Mouse (Mus musculus) forebrain, embryonic 13.5 days (tissue): ENCODE measurements around the gene Ccdc125. TPM values are rescaled to one million over a fixed set of nuclear protein-coding genes. Genes with fewer than 3 reads are reported as not detected.
A peak's percentile ranks its signal among the peaks of the same experiment; 100 is the strongest.
"Not testable (repeated sequence)": the region's sequence is repeated elsewhere in the genome, so short reads cannot be mapped to it uniquely, and the experiment has no call there.

Source experiments
- ATAC-seq: fragments of 200-750 bp; cut with Nextera tagmentation; 2 replicates; pipeline ENCODE4 v1.8.0; 2017
- H3K27ac ChIP-seq: fragments of 300-500 bp; sonication (generic); 2 replicates; pipeline ENCODE4 v1.5.1; 2015; ENCODE audit warnings: inconsistent platforms, mild to moderate bottlenecking, moderate library complexity
- H3K27me3 ChIP-seq: fragments of 300-500 bp; sonication (generic); 2 replicates; pipeline ENCODE4 v1.6.1; 2015; ENCODE audit warnings: mild to moderate bottlenecking, inconsistent platforms
- H3K36me3 ChIP-seq: fragments of 300-500 bp; sonication (generic); 2 replicates; pipeline ENCODE4 v1.6.1; 2015; ENCODE audit warnings: mild to moderate bottlenecking, inconsistent platforms; ENCODE audit not compliant: poor library complexity, severe bottlenecking
- H3K4me1 ChIP-seq: fragments of 300-500 bp; sonication (generic); 2 replicates; pipeline ENCODE4 v1.6.1; 2015; ENCODE audit warnings: inconsistent platforms
- H3K4me2 ChIP-seq: fragments of 300-500 bp; sonication (generic); 2 replicates; pipeline ENCODE4 v1.6.1; 2015; ENCODE audit warnings: inconsistent platforms, mild to moderate bottlenecking, moderate library complexity
- H3K4me3 ChIP-seq: fragments of 300-500 bp; sonication (generic); 2 replicates; pipeline ENCODE4 v1.5.1; 2015; ENCODE audit warnings: mild to moderate bottlenecking, inconsistent platforms
- H3K9ac ChIP-seq: fragments of 300-500 bp; sonication (generic); 2 replicates; pipeline ENCODE4 v1.6.1; 2015; ENCODE audit warnings: mild to moderate bottlenecking, inconsistent platforms
- H3K9me3 ChIP-seq: fragments of 300-500 bp; sonication (generic); replicated peaks from 2 replicates; pipeline ENCODE4 v1.6.1; 2016; ENCODE audit warnings: inconsistent platforms
- WGBS: fragments of 180-500 bp; shearing (Covaris S2); methylation state at CpG from one replicate; pipeline ENCODE4 v1.1.7; 2015; 5-methylcytosine and 5-hydroxymethylcytosine counted together
- polyA plus RNA-seq: library from polyadenylated mRNA; unstranded; fragments of >200 nt; fragmentation: Nextera tagmentation; extraction: Ambion mirVana; gene quantifications from 2 replicates; pipeline ENCODE4 v1.2.1, GENCODE M21; 2015

Gene Ccdc125
- polyA plus RNA-seq, 1 experiment from 2014 or later = 2.3 TPM

- Histone ChIP-seq H3K4me1 (peaks cover 18% of the 10 kb centered on the region), H3K4me3 (no peak overlapping the region), H3K27ac (no peak overlapping the region), H3K9ac (no peak overlapping the region), H3K27me3 (no peaks in the 10 kb centered on the region), H3K4me2 (no peak overlapping the region), H3K36me3 (peaks cover 45% of the 10 kb centered on the region), H3K9me3 (no peaks in the 10 kb centered on the region)
- whole genome bisulfite sequencing = 88% methylated on average over 10 of the region's 10 CpGs
- ATAC-seq = no peak
Measured at GRCm38 (mm10) chr13:100725194-100725593, 55.7 kb downstream of the Ccdc125 start.

- Histone ChIP-seq H3K36me3 (peaks cover 22% of the 10 kb centered on the region), H3K27ac (no peak overlapping the region), H3K4me3 (no peak overlapping the region), H3K27me3 (no peaks in the 10 kb centered on the region), H3K9me3 (no peaks in the 10 kb centered on the region), H3K4me2 (no peak overlapping the region), H3K9ac (no peak overlapping the region), H3K4me1 (peaks cover 18% of the 10 kb centered on the region)
- WGBS = 95% methylated on average over 5 of the region's 5 CpGs
- no peak for ATAC-seq
Measured at GRCm38 (mm10) chr13:100728086-100728485, 58.6 kb downstream of the Ccdc125 start.

GRCm38 (mm10) chr13:100728530-100728929 is 59.0 kb downstream of the Ccdc125 start:
- not testable (repeated sequence) for ATAC-seq, H3K27ac ChIP-seq
- WGBS = 96% methylated on average over 4 of the region's 4 CpGs

GRCm38 (mm10) chr13:100730153-100730860 is 60.8 kb downstream of the Ccdc125 start:
- Histone ChIP-seq H3K9ac (peak overlapping the region; percentile 78), H3K27ac (peak overlapping the region; percentile 83), H3K4me2 (peak overlapping the region; percentile 88), H3K4me1 (peaks cover 12% of the 10 kb centered on the region), H3K9me3 (no peaks in the 10 kb centered on the region), H3K27me3 (no peaks in the 10 kb centered on the region), H3K36me3 (peaks cover 24% of the 10 kb centered on the region), H3K4me3 (peak overlapping the region; percentile 96)
- WGBS = 1% methylated on average over 30 of the region's 30 CpGs
- ATAC-seq = peak; percentile 90

More at GRCm38 (mm10) chr13:100728530-100728929, 59.0 kb downstream of the Ccdc125 start:
- not testable (repeated sequence) for H3K9ac ChIP-seq, H3K27me3 ChIP-seq, H3K4me3 ChIP-seq, H3K9me3 ChIP-seq, H3K4me2 ChIP-seq
- H3K4me1 ChIP-seq = peaks cover 18% of the 10 kb centered on the region
- H3K36me3 ChIP-seq = peaks cover 22% of the 10 kb centered on the region

GRCm38 (mm10) chr13:100730861-100731176 is 61.3 kb downstream of the Ccdc125 start, which contains the start of gene Cdk7:
Cdk7 (minus strand) TSS chr13:100730939.
- WGBS = under 1% methylated on average over 19 of the region's 19 CpGs
- H3K27ac ChIP-seq = peak within 1 kb of the TSS; percentile 83

GRCm38 (mm10) chr13:100731462-100732046 is 62.0 kb downstream of the Ccdc125 start:
- not testable (repeated sequence) for ATAC-seq, H3K27me3 ChIP-seq, H3K9ac ChIP-seq, H3K27ac ChIP-seq, H3K9me3 ChIP-seq
- WGBS = 91% methylated on average over 6 of the region's 6 CpGs
- Histone ChIP-seq H3K4me2 (peak overlapping the region; percentile 88), H3K36me3 (peaks cover 28% of the 10 kb centered on the region), H3K4me3 (peak overlapping the region; percentile 96), H3K4me1 (peaks cover 12% of the 10 kb centered on the region)

More at GRCm38 (mm10) chr13:100730861-100731176, 61.3 kb downstream of the Ccdc125 start, which contains the start of gene Cdk7:
- Histone ChIP-seq H3K9me3 (no peaks in the 10 kb centered on the region), H3K4me1 (peaks cover 12% of the 10 kb centered on the region), H3K9ac (peak within 1 kb of the TSS; percentile 78), H3K36me3 (peaks cover 25% of the 10 kb centered on the region), H3K4me2 (peak within 1 kb of the TSS; percentile 88), H3K27me3 (no peaks in the 10 kb centered on the region), H3K4me3 (peak within 1 kb of the TSS; percentile 96)
- peak; percentile 100 for ATAC-seq

GRCm38 (mm10) chr13:100732756-100733155 is 63.2 kb downstream of the Ccdc125 start:
- H3K9ac ChIP-seq = no peak overlapping the region
- no peak overlapping the region for H3K4me3 ChIP-seq
- 97% methylated on average over 2 of the region's 2 CpGs for WGBS
- no peak overlapping the region for H3K27ac ChIP-seq
- peaks cover 12% of the 10 kb centered on the region for H3K4me1 ChIP-seq
- H3K36me3 ChIP-seq = peaks cover 28% of the 10 kb centered on the region
- no peaks in the 10 kb centered on the region for H3K9me3 ChIP-seq
- ATAC-seq = no peak
- no peak overlapping the region for H3K4me2 ChIP-seq
- H3K27me3 ChIP-seq = no peaks in the 10 kb centered on the region

GRCm38 (mm10) chr13:100742831-100743230 is 73.3 kb downstream of the Ccdc125 start:
- Histone ChIP-seq H3K27ac (no peak overlapping the region), H3K4me1 (peaks cover 8% of the 10 kb centered on the region), H3K27me3 (no peaks in the 10 kb centered on the region), H3K36me3 (peaks cover 7% of the 10 kb centered on the region), H3K9me3 (no peaks in the 10 kb centered on the region), H3K4me2 (no peak overlapping the region; the same call in 1 of the 2 replicates), H3K9ac (no peak overlapping the region), H3K4me3 (no peak overlapping the region)
- 89% methylated on average over 5 of the region's 5 CpGs for WGBS
- no peak for ATAC-seq

GRCm38 (mm10) chr13:100743346-100744035 is 74.0 kb downstream of the Ccdc125 start:
- peak; percentile 61 for ATAC-seq
- H3K4me3 ChIP-seq = peak overlapping the region; percentile 78
- no peaks in the 10 kb centered on the region for H3K27me3 ChIP-seq
- H3K36me3 ChIP-seq = peaks cover 3% of the 10 kb centered on the region; the same call in 1 of the 2 replicates
- peak overlapping the region; percentile 87 for H3K9ac ChIP-seq
- 74% methylated on average over 11 of the region's 11 CpGs for WGBS
- H3K27ac ChIP-seq = peak overlapping the region; percentile 91
- peak overlapping the region; percentile 68 for H3K4me2 ChIP-seq
- peaks cover 8% of the 10 kb centered on the region for H3K4me1 ChIP-seq
- no peaks in the 10 kb centered on the region for H3K9me3 ChIP-seq

GRCm38 (mm10) chr13:100744036-100744744 is 74.7 kb downstream of the Ccdc125 start, which contains the start of gene Mrps36:
Mrps36 (minus strand) TSS chr13:100744659.
- peak; percentile 95 for ATAC-seq
- Histone ChIP-seq H3K27me3 (no peaks in the 10 kb centered on the region), H3K9ac (peak within 1 kb of the TSS; percentile 87), H3K4me1 (peaks cover 8% of the 10 kb centered on the region), H3K27ac (peak within 1 kb of the TSS; percentile 91), H3K4me2 (peak within 1 kb of the TSS; percentile 68), H3K9me3 (no peaks in the 10 kb centered on the region), H3K36me3 (no peaks in the 10 kb centered on the region), H3K4me3 (peak within 1 kb of the TSS; percentile 78)
- WGBS = 0% methylated on average over 52 of the region's 52 CpGs

- no peaks in the 10 kb centered on the region for H3K9me3 ChIP-seq
- H3K9ac ChIP-seq = no peak overlapping the region
- H3K36me3 ChIP-seq = no peaks in the 10 kb centered on the region
- no peak for ATAC-seq
- H3K4me1 ChIP-seq = peaks cover 8% of the 10 kb centered on the region
- 95% methylated on average over 3 of the region's 3 CpGs for WGBS
- H3K27ac ChIP-seq = no peak overlapping the region
- H3K4me2 ChIP-seq = no peak overlapping the region
- no peaks in the 10 kb centered on the region for H3K27me3 ChIP-seq
- H3K4me3 ChIP-seq = no peak overlapping the region
Measured at GRCm38 (mm10) chr13:100746090-100746489, 76.6 kb downstream of the Ccdc125 start.
